In the genomic region with DNA sequence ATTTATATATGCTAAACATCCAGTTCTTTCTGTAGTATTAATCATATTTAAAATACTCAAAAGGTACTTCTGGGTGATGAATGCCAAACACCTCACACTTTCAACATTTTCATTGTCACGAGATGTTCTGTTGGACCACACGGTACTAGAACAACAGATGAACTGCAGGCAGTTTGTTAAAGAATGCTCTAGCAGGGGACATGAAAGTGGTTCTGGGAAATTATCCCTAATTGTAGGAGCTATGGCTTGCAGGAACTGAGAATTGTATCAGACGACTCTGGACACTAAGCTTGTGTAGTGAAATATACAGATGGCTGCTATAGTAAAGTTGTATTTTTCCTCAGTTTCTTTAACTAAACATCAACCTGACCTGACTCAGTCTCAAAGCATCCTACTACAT, we compare ENCODE assay signal across 28 mouse cellular contexts.
"Had no signal": no experiment of that assay in that cellular context is flagged by ENCODE, and none has a peak within 500 bp of the region (broad histone marks: within the 10 kb centered on the region; RNA-seq: fewer than 3 reads in every experiment).

No protein-coding gene starts in this region.

- DNase-seq: cerebellum, adult 2 months; cerebellum, adult 8-10 months; cerebellum, adult 9-10 months; cerebellum, adult 9-11 months; cerebellum, postnatal 10 days; cerebellum, postnatal 14 days; cerebellum, postnatal 25 days; cerebellum, postnatal 36 days; embryo, embryonic 11 days; forebrain, postnatal 0 days; gastrocnemius, adult 2 months; gastrocnemius, postnatal 10 days; gastrocnemius, postnatal 14 days; gastrocnemius, postnatal 25 days; gastrocnemius, postnatal 36 days; heart, adult 11 months; heart, adult 18-20 months had no signal

- H3K4me3 ChIP-seq: embryonic facial prominence, embryonic 10.5 days; embryonic facial prominence, embryonic 12.5 days; embryonic facial prominence, embryonic 13.5 days; embryonic facial prominence, embryonic 15.5 days; erythroblast, embryonic 14.5 days; forebrain, embryonic 10.5 days; forebrain, embryonic 12.5 days; forebrain, embryonic 13.5 days; forebrain, embryonic 15.5 days; gastrocnemius, adult 2 months had no signal

- H3K36me3 ChIP-seq: embryonic facial prominence, embryonic 10.5 days; embryonic facial prominence, embryonic 12.5 days; embryonic facial prominence, embryonic 13.5 days; embryonic facial prominence, embryonic 15.5 days; forebrain, embryonic 10.5 days; forebrain, embryonic 12.5 days; forebrain, embryonic 15.5 days had no signal

- ATAC-seq: forebrain, embryonic 13.5 days; forebrain, embryonic 14.5 days; forebrain, embryonic 15.5 days; forebrain, embryonic 16.5 days; forebrain, postnatal 0 days had no signal

- H3K9me3 ChIP-seq: embryonic facial prominence, embryonic 10.5 days; embryonic facial prominence, embryonic 12.5 days; embryonic facial prominence, embryonic 13.5 days; embryonic facial prominence, embryonic 15.5 days; forebrain, embryonic 10.5 days; forebrain, embryonic 12.5 days; forebrain, embryonic 13.5 days; forebrain, embryonic 15.5 days had no signal

- H3K9ac ChIP-seq: embryonic facial prominence, embryonic 12.5 days; embryonic facial prominence, embryonic 13.5 days; embryonic facial prominence, embryonic 15.5 days; forebrain, embryonic 12.5 days; forebrain, embryonic 13.5 days; forebrain, embryonic 15.5 days; forebrain, postnatal 0 days had no signal

- H3K4me1 ChIP-seq: embryonic facial prominence, embryonic 10.5 days; embryonic facial prominence, embryonic 12.5 days; embryonic facial prominence, embryonic 15.5 days; forebrain, embryonic 10.5 days; forebrain, embryonic 12.5 days; forebrain, embryonic 13.5 days; forebrain, embryonic 15.5 days had no signal

- H3K27me3 ChIP-seq: embryonic facial prominence, embryonic 12.5 days; embryonic facial prominence, embryonic 13.5 days; embryonic facial prominence, embryonic 15.5 days; forebrain, embryonic 12.5 days; forebrain, embryonic 13.5 days; forebrain, embryonic 15.5 days had no signal

- H3K4me2 ChIP-seq: embryonic facial prominence, embryonic 12.5 days; embryonic facial prominence, embryonic 13.5 days; embryonic facial prominence, embryonic 15.5 days; forebrain, embryonic 12.5 days; forebrain, embryonic 13.5 days; forebrain, embryonic 15.5 days had no signal

- H3K27ac ChIP-seq: embryonic facial prominence, embryonic 10.5 days; embryonic facial prominence, embryonic 12.5 days; embryonic facial prominence, embryonic 13.5 days; embryonic facial prominence, embryonic 15.5 days; forebrain, embryonic 10.5 days; forebrain, embryonic 12.5 days; forebrain, embryonic 13.5 days; forebrain, embryonic 15.5 days; gastrocnemius, adult 2 months had no signal
